Mouse (Mus musculus) lung, postnatal 0 days (tissue): Measurements from ENCODE around the gene Cgrrf1.

Source experiments
- CTCF ChIP-seq: IDR thresholded peaks from 2 replicates; pipeline ENCODE4 v1.5.1; 2016; ENCODE audit warnings: antibody characterized with exemption, mild to moderate bottlenecking
- EP300 ChIP-seq: IDR thresholded peaks from 2 replicates; pipeline ENCODE4 v1.6.1; 2016; ENCODE audit warnings: antibody characterized with exemption, mild to moderate bottlenecking, control low read depth

DNA sequence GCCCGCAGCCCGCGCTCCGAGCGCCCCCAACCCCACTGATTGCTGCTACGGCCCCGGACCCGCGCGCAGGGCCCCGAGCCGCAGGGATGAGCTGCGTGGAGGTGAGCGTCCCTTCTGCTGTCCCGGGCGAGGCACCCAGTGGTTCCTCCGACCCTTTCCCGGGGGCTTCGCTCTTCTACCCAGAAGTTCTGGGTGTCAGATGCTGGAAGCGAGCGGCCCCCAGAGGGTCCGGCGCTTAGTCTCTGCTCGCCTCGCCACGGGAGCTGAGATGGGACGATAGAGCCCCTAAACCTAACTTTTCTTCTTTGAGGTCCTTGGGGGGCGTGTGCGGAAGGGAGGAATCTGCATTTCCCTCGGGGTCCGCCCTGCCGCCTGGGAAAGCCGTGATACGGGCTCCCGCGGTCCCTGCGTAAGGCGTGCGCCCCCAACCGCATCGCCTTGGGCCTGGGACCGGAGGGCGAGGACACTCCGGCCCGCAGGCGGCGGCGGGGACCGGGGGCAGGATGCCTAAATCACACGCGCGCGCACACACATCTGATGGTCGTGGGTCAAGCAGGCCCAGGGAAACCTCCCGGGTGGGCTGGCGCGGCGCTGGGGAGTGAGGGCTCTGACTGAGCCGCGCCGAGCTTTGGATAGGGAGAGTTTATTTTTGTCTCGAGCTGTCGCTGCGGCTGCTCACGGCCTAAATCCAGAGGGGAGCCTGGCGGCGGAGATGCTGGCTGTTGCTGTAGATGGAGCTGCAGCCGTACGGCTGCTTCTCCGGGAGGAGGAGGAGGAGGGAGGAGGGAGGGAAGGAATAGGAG lies 51.3 kb downstream of the Cgrrf1 start:
- TF ChIP-seq CTCF: peak; percentile 33
- no peak for TF ChIP-seq EP300
